Mouse (Mus musculus) heart, embryonic 16.5 days (tissue): ENCODE measurements around the gene Rtn1. TPM values are rescaled to one million over a fixed set of nuclear protein-coding genes. Genes with fewer than 3 reads are reported as not detected.
A peak's percentile ranks its signal among the peaks of the same experiment; 100 is the strongest.

Source experiments
- ATAC-seq: fragments of 200-750 bp; cut with Nextera tagmentation; replicated peaks from 2 replicates; pipeline ENCODE4 v1.8.0; 2017; ENCODE audit warnings: moderate number of reproducible peaks; ENCODE audit not compliant: insufficient read depth, low FRiP score; ENCODE audit errors: extremely low read depth
- H3K27ac ChIP-seq: fragments of 300-500 bp; sonication (generic); 2 replicates; pipeline ENCODE4 v1.5.1; 2014; ENCODE audit warnings: mild to moderate bottlenecking, low read length, control low read depth, moderate library complexity
- H3K27me3 ChIP-seq: fragments of 300-500 bp; sonication (generic); 2 replicates; pipeline ENCODE4 v1.6.1; 2014; ENCODE audit warnings: low read length, mixed read lengths; ENCODE audit not compliant: control insufficient read depth, insufficient read depth
- H3K36me3 ChIP-seq: fragments of 300-500 bp; sonication (generic); 2 replicates; pipeline ENCODE4 v1.6.1; 2014; ENCODE audit not compliant: control insufficient read depth, insufficient read depth
- H3K4me1 ChIP-seq: fragments of 300-500 bp; sonication (generic); 2 replicates; pipeline ENCODE4 v1.6.1; 2014; ENCODE audit warnings: low read length, mixed read lengths; ENCODE audit not compliant: control insufficient read depth, insufficient read depth
- H3K4me2 ChIP-seq: fragments of 300-500 bp; sonication (generic); 2 replicates; pipeline ENCODE4 v1.6.1; 2014; ENCODE audit warnings: low read depth, mild to moderate bottlenecking, control low read depth, low read length
- H3K4me3 ChIP-seq: fragments of 300-500 bp; sonication (generic); 2 replicates; pipeline ENCODE4 v1.5.1; 2014; ENCODE audit warnings: mild to moderate bottlenecking, control low read depth, low read length
- H3K9ac ChIP-seq: fragments of 300-500 bp; sonication (generic); 2 replicates; pipeline ENCODE4 v1.6.1; 2014; ENCODE audit warnings: low read length, control low read depth
- H3K9me3 ChIP-seq: fragments of 300-500 bp; sonication (generic); replicated peaks from 2 replicates; pipeline ENCODE4 v1.6.1; 2016; ENCODE audit warnings: low read length; ENCODE audit not compliant: control insufficient read depth
- WGBS: fragments of 180-500 bp; shearing (Covaris S2); extraction: QIAGEN DNeasy Blood & Tissue Kit; methylation state at CpG from one replicate; pipeline ENCODE4 v1.1.7; 2014; 5-methylcytosine and 5-hydroxymethylcytosine counted together
- polyA plus RNA-seq: library from polyadenylated mRNA; unstranded; fragments of >200 nt; fragmentation: Nextera tagmentation; extraction: Ambion mirVana; gene quantifications from 2 replicates; pipeline ENCODE4 v1.2.1, GENCODE M21; 2015

Gene Rtn1
- polyA plus RNA-seq, 1 experiment from 2014 or later, result 10.1 TPM

DNA sequence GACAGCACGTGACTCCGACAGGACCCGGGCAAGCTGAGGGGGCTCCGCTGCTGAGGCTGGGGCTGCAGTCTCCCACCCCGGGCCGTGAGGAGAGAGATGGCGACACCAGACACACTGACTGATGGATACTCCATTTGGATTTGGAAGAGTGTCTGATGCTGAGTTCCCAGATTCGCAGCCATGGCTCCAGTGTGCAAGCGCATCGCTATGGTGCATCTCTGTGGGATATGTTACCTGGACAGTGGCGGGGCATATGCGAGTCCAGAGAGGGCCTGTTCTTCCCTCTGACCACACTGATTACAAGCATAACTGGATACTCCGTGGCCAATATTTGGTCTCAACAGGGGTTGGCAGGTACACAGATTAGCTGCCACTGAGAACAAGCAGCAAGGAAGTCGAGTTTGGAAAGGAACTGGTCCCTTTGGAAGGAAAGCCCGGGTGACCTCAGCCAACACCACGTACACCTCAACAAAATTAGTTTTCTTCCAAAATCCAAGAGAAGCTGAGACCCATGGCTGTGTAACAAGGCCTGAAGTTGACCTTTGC is 185.2 kb downstream of the Rtn1 start:
- no peak for ATAC-seq
- Histone ChIP-seq H3K36me3 (no peaks in the 10 kb centered on the region), H3K9me3 (no peaks in the 10 kb centered on the region), H3K27ac (no peak overlapping the region), H3K4me2 (no peak overlapping the region), H3K27me3 (no peaks in the 10 kb centered on the region), H3K4me3 (no peak overlapping the region), H3K4me1 (no peaks in the 10 kb centered on the region), H3K9ac (no peak overlapping the region)
- WGBS, result 90% methylated on average over 16 of the region's 16 CpGs

- Histone ChIP-seq H3K9me3 (no peaks in the 10 kb centered on the region), H3K9ac (no peak overlapping the region), H3K4me1 (no peaks in the 10 kb centered on the region), H3K27me3 (no peaks in the 10 kb centered on the region), H3K36me3 (no peaks in the 10 kb centered on the region), H3K27ac (peak overlapping the region; percentile 71), H3K4me3 (no peak overlapping the region), H3K4me2 (no peak overlapping the region)
- peak; percentile 63 for ATAC-seq
- WGBS, result 42% methylated on average over 5 of the region's 5 CpGs
Observed at GRCm38 (mm10) chr12:72213554-72213953, 195.3 kb downstream of the Rtn1 start.

- Histone ChIP-seq H3K4me1 (no peaks in the 10 kb centered on the region), H3K9me3 (no peaks in the 10 kb centered on the region), H3K9ac (no peak overlapping the region), H3K27me3 (no peaks in the 10 kb centered on the region), H3K4me3 (no peak overlapping the region), H3K4me2 (no peak overlapping the region), H3K36me3 (no peaks in the 10 kb centered on the region), H3K27ac (no peak overlapping the region)
- no peak for ATAC-seq
- 81% methylated on average over 3 of the region's 3 CpGs for WGBS
Observed at GRCm38 (mm10) chr12:72200828-72201227, 208.0 kb downstream of the Rtn1 start.

DNA sequence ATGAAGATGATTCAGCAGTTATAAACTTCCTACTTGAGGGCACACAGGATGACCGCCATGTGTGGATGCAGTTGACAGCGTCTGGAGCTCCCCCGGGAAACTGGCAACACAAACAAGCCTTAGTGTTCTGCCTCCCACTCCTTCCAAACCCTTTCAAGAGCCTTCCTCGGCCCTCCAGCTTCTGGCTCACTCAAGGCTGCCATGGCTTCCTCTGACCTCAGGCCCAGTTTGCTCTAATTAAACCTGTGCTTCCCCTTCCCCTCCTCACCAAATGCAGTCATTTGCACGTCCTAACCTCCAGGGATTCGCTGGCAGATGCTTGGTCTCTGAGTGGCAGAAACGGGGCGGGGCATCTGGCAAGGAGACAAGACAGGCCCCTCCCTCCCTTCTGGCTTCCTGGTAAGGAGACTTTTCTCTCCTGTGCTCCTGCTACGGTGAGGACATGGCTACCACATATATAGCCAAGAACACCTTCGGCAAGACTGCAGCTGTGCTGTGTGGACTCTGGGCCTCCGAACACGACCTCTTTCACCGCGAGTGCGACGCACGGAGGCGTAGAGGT is 210.8 kb downstream of the Rtn1 start:
- Histone ChIP-seq H3K27ac (no peak overlapping the region), H3K36me3 (no peaks in the 10 kb centered on the region), H3K4me2 (peak overlapping the region; percentile 2; the same call in 1 of the 2 replicates), H3K9me3 (no peaks in the 10 kb centered on the region), H3K4me3 (no peak overlapping the region), H3K4me1 (no peaks in the 10 kb centered on the region), H3K27me3 (no peaks in the 10 kb centered on the region), H3K9ac (no peak overlapping the region)
- ATAC-seq, result 0 out of 2 replicates have a peak, but pooled peaks have one; percentile 18
- WGBS, result 46% methylated on average over 18 of the region's 18 CpGs

GRCm38 (mm10) chr12:72197434-72197833 is 211.4 kb downstream of the Rtn1 start:
- H3K4me2 ChIP-seq, result no peak overlapping the region
- H3K27me3 ChIP-seq, result no peaks in the 10 kb centered on the region
- no peak for ATAC-seq
- no peaks in the 10 kb centered on the region for H3K36me3 ChIP-seq
- H3K9me3 ChIP-seq, result no peaks in the 10 kb centered on the region
- H3K9ac ChIP-seq, result no peak overlapping the region
- H3K27ac ChIP-seq, result no peak overlapping the region
- 39% methylated on average over 7 of the region's 7 CpGs for WGBS
- H3K4me1 ChIP-seq, result no peaks in the 10 kb centered on the region
- no peak overlapping the region for H3K4me3 ChIP-seq

DNA sequence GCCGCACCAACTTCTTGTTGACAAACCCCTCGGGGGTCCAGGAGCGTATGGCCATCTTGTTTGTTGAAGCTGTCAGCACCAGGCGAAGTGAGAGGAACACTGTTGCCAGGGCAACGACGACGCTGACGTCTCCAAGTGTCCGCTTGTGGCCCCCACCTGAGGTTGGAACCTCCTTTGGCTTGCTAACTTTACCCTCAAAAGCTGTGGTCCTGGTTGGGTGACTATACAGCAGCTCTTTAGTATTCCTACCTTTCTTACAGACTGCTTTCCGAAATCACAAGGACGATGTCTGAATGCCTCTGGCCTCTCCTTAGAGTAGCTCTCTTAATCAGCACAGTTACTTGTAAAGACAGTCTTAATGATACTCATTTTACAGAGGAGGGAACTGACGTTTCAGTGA is 223.9 kb downstream of the Rtn1 start, which contains the start of gene Ccdc175:
Gene Ccdc175, minus strand, starts transcription at position 101 of the 400 bp plus-strand sequence.
- no peak for ATAC-seq
- Histone ChIP-seq H3K4me3 (no peak within 1 kb of the TSS), H3K27me3 (no peaks in the 10 kb centered on the region), H3K4me1 (no peaks in the 10 kb centered on the region), H3K9me3 (no peaks in the 10 kb centered on the region), H3K36me3 (no peaks in the 10 kb centered on the region), H3K9ac (no peak within 1 kb of the TSS), H3K27ac (no peak within 1 kb of the TSS), H3K4me2 (no peak within 1 kb of the TSS)
- 57% methylated on average over 12 of the region's 12 CpGs for WGBS

DNA sequence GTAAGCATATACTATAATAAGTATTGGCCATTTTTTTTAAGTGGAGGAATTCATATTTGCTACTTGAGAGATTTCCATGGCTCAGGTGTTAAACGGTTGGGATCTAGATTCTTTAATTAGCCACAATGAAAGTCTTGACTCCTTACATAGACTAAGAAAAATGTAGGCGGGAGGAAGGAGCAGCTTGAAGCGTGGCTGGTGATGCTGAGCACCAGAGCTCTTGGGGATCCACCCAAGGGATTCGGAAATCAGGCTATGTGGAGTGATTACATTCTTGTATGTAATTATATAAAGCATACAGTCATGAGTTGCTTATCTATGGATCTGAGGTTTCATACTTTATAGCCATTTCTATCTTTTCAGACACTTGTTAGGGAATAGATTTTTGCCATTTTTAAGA is 229.3 kb downstream of the Rtn1 start:
- no peak overlapping the region for H3K4me2 ChIP-seq
- no peaks in the 10 kb centered on the region for H3K36me3 ChIP-seq
- H3K9ac ChIP-seq, result no peak overlapping the region
- no peaks in the 10 kb centered on the region for H3K4me1 ChIP-seq
- H3K9me3 ChIP-seq, result no peaks in the 10 kb centered on the region; the same call in 1 of the 2 replicates
- H3K27ac ChIP-seq, result no peak overlapping the region
- no peak overlapping the region for H3K4me3 ChIP-seq
- H3K27me3 ChIP-seq, result no peaks in the 10 kb centered on the region
- no peak for ATAC-seq
- 76% methylated on average over 4 of the region's 4 CpGs for WGBS

GRCm38 (mm10) chr12:72178322-72178721 is 230.5 kb downstream of the Rtn1 start:
- Histone ChIP-seq H3K4me1 (no peaks in the 10 kb centered on the region), H3K4me2 (no peak overlapping the region), H3K4me3 (no peak overlapping the region), H3K9ac (no peak overlapping the region), H3K27me3 (no peaks in the 10 kb centered on the region), H3K9me3 (no peaks in the 10 kb centered on the region; the same call in 1 of the 2 replicates), H3K27ac (no peak overlapping the region), H3K36me3 (no peaks in the 10 kb centered on the region)
- no peak for ATAC-seq
- 76% methylated on average over 3 of the region's 3 CpGs for WGBS
